Mouse (Mus musculus) lung, postnatal 0 days (tissue): Measurements from ENCODE around the gene Txndc8.

ENCODE experiments used
- CTCF ChIP-seq: IDR thresholded peaks from 2 replicates; pipeline ENCODE4 v1.5.1; 2016; ENCODE audit warnings: antibody characterized with exemption, mild to moderate bottlenecking
- EP300 ChIP-seq: IDR thresholded peaks from 2 replicates; pipeline ENCODE4 v1.6.1; 2016; ENCODE audit warnings: antibody characterized with exemption, mild to moderate bottlenecking, control low read depth

GRCm38 (mm10) chr4:58032714-58033113, 23.8 kb upstream of the Txndc8 start:
- no peak for TF ChIP-seq CTCF
- TF ChIP-seq EP300 = no peak
